Mouse (Mus musculus): ENCODE results near the gene Ppp1r36. TPM values are rescaled to one million over a fixed set of nuclear protein-coding genes. Genes with fewer than 3 reads are reported as not detected.

Ppp1r36 gene
- polyA plus RNA-seq, 1 experiment from 2014 or later: 2.6 TPM

DNA sequence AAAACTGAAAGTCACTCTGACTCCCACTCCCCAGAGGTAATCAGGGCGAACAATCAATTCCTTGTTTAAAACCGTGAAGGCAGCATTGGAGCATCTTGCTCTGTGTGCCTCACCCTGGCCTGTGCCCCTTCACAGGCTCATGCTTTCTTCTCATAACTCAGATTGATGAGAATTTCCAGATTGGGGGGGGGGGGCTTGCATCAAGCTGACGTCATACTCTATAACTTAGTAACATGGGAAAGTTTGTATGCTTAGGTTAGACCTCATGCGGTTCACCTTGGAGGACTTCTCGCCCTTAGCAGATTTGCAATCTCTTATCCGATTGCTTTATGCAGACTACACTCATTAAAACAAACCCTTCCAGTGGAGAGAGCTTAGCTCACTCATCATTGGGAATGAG, 43.3 kb upstream of the Ppp1r36 start:
- no peaks in the 10 kb centered on the region for H3K27me3 ChIP-seq (ENCODE audit: control insufficient read depth, insufficient read depth, low read length)
- H3K36me3 ChIP-seq (replicated peaks; ENCODE audit: control insufficient read depth, insufficient read depth): no peaks in the 10 kb centered on the region
- ATAC-seq (ENCODE audit: low FRiP score): no peak
- H3K9ac ChIP-seq: no peak overlapping the region
- no peak overlapping the region for H3K4me3 ChIP-seq (replicated peaks; ENCODE audit: low read length)
- no peak for DNase-seq (ENCODE audit: low spot score)
- 0 out of 2 replicates have a peak, but pooled peaks cover 11% of the 10 kb centered on the region for H3K4me1 ChIP-seq (replicated peaks; ENCODE audit: control insufficient read depth, insufficient read depth, low read length)
- H3K27ac ChIP-seq: no peak overlapping the region
- no peak overlapping the region for H3K4me2 ChIP-seq (replicated peaks)
- WGBS: 64% methylated on average over 6 of the region's 6 CpGs
- no peaks in the 10 kb centered on the region for H3K9me3 ChIP-seq (ENCODE audit: control insufficient read depth, low read length)

- Histone ChIP-seq H3K27me3 (ENCODE audit: control insufficient read depth, insufficient read depth, low read length) (no peaks in the 10 kb centered on the region), H3K4me3 (replicated peaks; ENCODE audit: low read length) (no peak overlapping the region), H3K9me3 (ENCODE audit: control insufficient read depth, low read length) (no peaks in the 10 kb centered on the region), H3K4me2 (replicated peaks) (no peak overlapping the region), H3K4me1 (replicated peaks; ENCODE audit: control insufficient read depth, insufficient read depth, low read length) (0 out of 2 replicates have a peak, but pooled peaks cover 11% of the 10 kb centered on the region), H3K36me3 (replicated peaks; ENCODE audit: control insufficient read depth, insufficient read depth) (no peaks in the 10 kb centered on the region), H3K27ac (no peak overlapping the region), H3K9ac (no peak overlapping the region)
- no peak for ATAC-seq (ENCODE audit: low FRiP score)
- 80% methylated on average over 4 of the region's 4 CpGs for WGBS
- DNase-seq (ENCODE audit: low spot score): no peak
Measured at GRCm38 (mm10) chr12:76374911-76375310, 42.4 kb upstream of the Ppp1r36 start.

GRCm38 (mm10) chr12:76375506-76375905, 41.8 kb upstream of the Ppp1r36 start:
- no peak overlapping the region for H3K9ac ChIP-seq
- H3K4me1 ChIP-seq (replicated peaks; ENCODE audit: control insufficient read depth, insufficient read depth, low read length): 0 out of 2 replicates have a peak, but pooled peaks cover 11% of the 10 kb centered on the region
- H3K4me2 ChIP-seq (replicated peaks): no peak overlapping the region
- 91% methylated on average over 3 of the region's 3 CpGs for WGBS
- no peak overlapping the region for H3K4me3 ChIP-seq (replicated peaks; ENCODE audit: low read length)
- H3K9me3 ChIP-seq (ENCODE audit: control insufficient read depth, low read length): no peaks in the 10 kb centered on the region
- H3K27me3 ChIP-seq (ENCODE audit: control insufficient read depth, insufficient read depth, low read length): no peaks in the 10 kb centered on the region
- no peaks in the 10 kb centered on the region for H3K36me3 ChIP-seq (replicated peaks; ENCODE audit: control insufficient read depth, insufficient read depth)
- H3K27ac ChIP-seq: no peak overlapping the region
- ATAC-seq (ENCODE audit: low FRiP score) (no peak), DNase-seq (ENCODE audit: low spot score) (no peak)

DNA sequence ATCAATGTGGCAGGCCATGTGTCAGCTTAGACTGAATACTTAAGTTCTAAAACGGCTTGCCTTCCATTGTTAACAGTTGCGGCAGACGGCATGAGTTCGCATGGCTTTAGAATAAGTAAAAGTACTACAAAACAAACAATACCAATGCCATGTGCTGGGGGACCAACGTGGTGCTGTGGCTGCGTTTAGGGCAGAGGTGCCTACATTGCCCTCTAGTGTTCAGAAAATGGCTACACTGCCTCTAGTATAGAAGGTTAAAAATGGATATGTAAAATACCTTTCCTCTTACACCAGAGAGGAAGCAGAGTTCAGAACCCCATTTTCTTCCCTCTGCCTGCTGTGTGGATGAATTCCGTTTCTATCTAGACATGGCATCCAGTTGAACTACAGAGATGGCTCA, 40.7 kb upstream of the Ppp1r36 start:
- Histone ChIP-seq H3K27ac (no peak overlapping the region), H3K4me2 (replicated peaks) (no peak overlapping the region), H3K36me3 (replicated peaks; ENCODE audit: control insufficient read depth, insufficient read depth) (no peaks in the 10 kb centered on the region), H3K4me3 (replicated peaks; ENCODE audit: low read length) (no peak overlapping the region), H3K27me3 (ENCODE audit: control insufficient read depth, insufficient read depth, low read length) (no peaks in the 10 kb centered on the region), H3K9me3 (ENCODE audit: control insufficient read depth, low read length) (no peaks in the 10 kb centered on the region), H3K9ac (no peak overlapping the region), H3K4me1 (replicated peaks; ENCODE audit: control insufficient read depth, insufficient read depth, low read length) (0 out of 2 replicates have a peak, but pooled peaks cover 7% of the 10 kb centered on the region)
- 37% methylated on average over 7 of the region's 7 CpGs for WGBS
- DNase-seq (ENCODE audit: low spot score) (no peak), ATAC-seq (ENCODE audit: low FRiP score) (no peak; the same call in 1 of the 2 replicates)

- no peaks in the 10 kb centered on the region for H3K36me3 ChIP-seq (replicated peaks; ENCODE audit: control insufficient read depth, insufficient read depth)
- no peak overlapping the region for H3K4me2 ChIP-seq (replicated peaks)
- no peak for ATAC-seq (ENCODE audit: low FRiP score)
- WGBS: 91% methylated on average over 6 of the region's 6 CpGs
- no peak overlapping the region for H3K9ac ChIP-seq
- H3K27me3 ChIP-seq (ENCODE audit: control insufficient read depth, insufficient read depth, low read length): no peaks in the 10 kb centered on the region
- no peak overlapping the region for H3K27ac ChIP-seq
- H3K4me1 ChIP-seq (replicated peaks; ENCODE audit: control insufficient read depth, insufficient read depth, low read length): 0 out of 2 replicates have a peak, but pooled peaks cover 3% of the 10 kb centered on the region
- DNase-seq (ENCODE audit: low spot score): no peak
- no peak overlapping the region for H3K4me3 ChIP-seq (replicated peaks; ENCODE audit: low read length)
- H3K9me3 ChIP-seq (ENCODE audit: control insufficient read depth, low read length): no peaks in the 10 kb centered on the region
Measured at GRCm38 (mm10) chr12:76377059-76377458, 40.3 kb upstream of the Ppp1r36 start.

GRCm38 (mm10) chr12:76377726-76378125, 39.6 kb upstream of the Ppp1r36 start:
- no peak overlapping the region for H3K4me3 ChIP-seq (replicated peaks; ENCODE audit: low read length)
- 93% methylated on average over 3 of the region's 3 CpGs for WGBS
- H3K4me2 ChIP-seq (replicated peaks): no peak overlapping the region
- H3K9me3 ChIP-seq (ENCODE audit: control insufficient read depth, low read length): no peaks in the 10 kb centered on the region
- no peaks in the 10 kb centered on the region for H3K36me3 ChIP-seq (replicated peaks; ENCODE audit: control insufficient read depth, insufficient read depth)
- no peak overlapping the region for H3K9ac ChIP-seq
- no peak for DNase-seq (ENCODE audit: low spot score)
- no peaks in the 10 kb centered on the region for H3K4me1 ChIP-seq (replicated peaks; ENCODE audit: control insufficient read depth, insufficient read depth, low read length)
- no peak overlapping the region for H3K27ac ChIP-seq
- no peaks in the 10 kb centered on the region for H3K27me3 ChIP-seq (ENCODE audit: control insufficient read depth, insufficient read depth, low read length)
- ATAC-seq (ENCODE audit: low FRiP score): no peak

DNA sequence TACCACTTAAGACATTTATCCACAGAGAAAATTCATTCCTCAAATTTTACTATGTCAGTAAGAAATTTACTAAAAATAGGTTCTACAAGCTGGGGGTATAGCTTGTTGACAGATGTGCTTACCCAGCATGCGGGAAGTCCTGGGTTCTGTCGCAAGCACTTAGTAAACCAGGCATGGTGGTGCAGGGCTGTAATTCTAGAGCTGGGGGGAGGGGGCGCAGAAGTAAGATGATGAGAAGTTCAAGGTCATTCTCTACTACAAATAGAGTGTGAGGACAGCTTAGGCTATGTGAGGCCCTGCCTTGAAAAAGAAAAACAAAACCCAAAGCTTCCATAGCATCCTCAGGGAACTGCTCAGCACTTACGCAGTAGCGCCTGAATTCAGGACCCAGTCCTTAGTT, 38.8 kb upstream of the Ppp1r36 start:
- WGBS: 91% methylated on average over 5 of the region's 5 CpGs
- no peaks in the 10 kb centered on the region for H3K9me3 ChIP-seq (ENCODE audit: control insufficient read depth, low read length)
- H3K4me2 ChIP-seq (replicated peaks): no peak overlapping the region
- DNase-seq (ENCODE audit: low spot score): no peak
- no peak overlapping the region for H3K27ac ChIP-seq
- no peaks in the 10 kb centered on the region for H3K4me1 ChIP-seq (replicated peaks; ENCODE audit: control insufficient read depth, insufficient read depth, low read length)
- no peak for ATAC-seq (ENCODE audit: low FRiP score)
- no peak overlapping the region for H3K4me3 ChIP-seq (replicated peaks; ENCODE audit: low read length)
- no peak overlapping the region for H3K9ac ChIP-seq
- no peaks in the 10 kb centered on the region for H3K36me3 ChIP-seq (replicated peaks; ENCODE audit: control insufficient read depth, insufficient read depth)
- no peaks in the 10 kb centered on the region for H3K27me3 ChIP-seq (ENCODE audit: control insufficient read depth, insufficient read depth, low read length)

GRCm38 (mm10) chr12:76380151-76380550, 37.2 kb upstream of the Ppp1r36 start:
- H3K4me1 ChIP-seq (replicated peaks; ENCODE audit: control insufficient read depth, insufficient read depth, low read length): no peaks in the 10 kb centered on the region
- H3K4me2 ChIP-seq (replicated peaks): no peak overlapping the region
- no peak overlapping the region for H3K27ac ChIP-seq
- H3K9me3 ChIP-seq (ENCODE audit: control insufficient read depth, low read length): no peaks in the 10 kb centered on the region
- no peaks in the 10 kb centered on the region for H3K27me3 ChIP-seq (ENCODE audit: control insufficient read depth, insufficient read depth, low read length)
- 92% methylated on average over 7 of the region's 7 CpGs for WGBS
- H3K36me3 ChIP-seq (replicated peaks; ENCODE audit: control insufficient read depth, insufficient read depth): peaks cover 2% of the 10 kb centered on the region; the same call in 1 of the 2 replicates
- no peak overlapping the region for H3K9ac ChIP-seq
- no peak overlapping the region for H3K4me3 ChIP-seq (replicated peaks; ENCODE audit: low read length)
- ATAC-seq (ENCODE audit: low FRiP score) (no peak), DNase-seq (ENCODE audit: low spot score) (no peak)

- Histone ChIP-seq H3K9ac (no peak overlapping the region), H3K4me1 (replicated peaks; ENCODE audit: control insufficient read depth, insufficient read depth, low read length) (no peaks in the 10 kb centered on the region), H3K36me3 (replicated peaks; ENCODE audit: control insufficient read depth, insufficient read depth) (peaks cover 22% of the 10 kb centered on the region), H3K4me3 (replicated peaks; ENCODE audit: low read length) (no peak overlapping the region), H3K9me3 (ENCODE audit: control insufficient read depth, low read length) (no peaks in the 10 kb centered on the region), H3K4me2 (replicated peaks) (no peak overlapping the region), H3K27ac (no peak overlapping the region), H3K27me3 (ENCODE audit: control insufficient read depth, insufficient read depth, low read length) (no peaks in the 10 kb centered on the region)
- WGBS: 96% methylated on average over 8 of the region's 8 CpGs
- DNase-seq (ENCODE audit: low spot score): no peak
- ATAC-seq (ENCODE audit: low FRiP score): no peak
Measured at GRCm38 (mm10) chr12:76385342-76385741, 32.0 kb upstream of the Ppp1r36 start.

DNA sequence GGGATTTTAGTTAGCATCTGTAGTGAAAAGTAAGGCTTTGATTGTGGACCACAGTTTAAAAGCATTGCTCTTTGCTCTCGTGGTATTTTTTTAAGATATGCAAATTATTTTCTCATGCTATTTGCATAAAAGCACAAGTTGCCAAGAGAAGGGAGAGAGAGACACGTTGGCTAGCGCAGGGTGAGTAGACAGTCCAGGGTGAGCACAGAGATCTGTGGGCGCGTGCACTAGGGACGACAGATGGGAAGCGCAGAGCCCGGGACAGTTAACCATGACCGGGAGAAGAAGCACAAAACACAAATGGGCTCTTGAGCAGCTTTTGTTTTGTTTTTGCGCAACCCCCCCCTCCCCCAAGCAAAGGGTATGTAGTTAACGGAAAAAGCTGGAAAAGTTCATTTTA, 28.5 kb upstream of the Ppp1r36 start:
- Histone ChIP-seq H3K36me3 (replicated peaks; ENCODE audit: control insufficient read depth, insufficient read depth) (peaks cover 22% of the 10 kb centered on the region), H3K4me1 (replicated peaks; ENCODE audit: control insufficient read depth, insufficient read depth, low read length) (no peaks in the 10 kb centered on the region), H3K9me3 (ENCODE audit: control insufficient read depth, low read length) (no peaks in the 10 kb centered on the region), H3K4me3 (replicated peaks; ENCODE audit: low read length) (no peak overlapping the region), H3K27me3 (ENCODE audit: control insufficient read depth, insufficient read depth, low read length) (no peaks in the 10 kb centered on the region), H3K4me2 (replicated peaks) (no peak overlapping the region), H3K9ac (no peak overlapping the region), H3K27ac (no peak overlapping the region)
- DNase-seq (ENCODE audit: low spot score) (no peak), ATAC-seq (ENCODE audit: low FRiP score) (no peak)
- WGBS: 48% methylated on average over 11 of the region's 11 CpGs

All from hindbrain, embryonic 14.5 days (tissue).